Mouse (Mus musculus) retina, postnatal 1 day (tissue): Measurements from ENCODE around the gene Dnm3.
A peak's percentile ranks its signal among the peaks of the same experiment; 100 is the strongest.

Experiments
- DNase-seq: peaks from one replicate; pipeline ENCODE4 v3.0.0-alpha.2; 2012

Gene Dnm3

DNA sequence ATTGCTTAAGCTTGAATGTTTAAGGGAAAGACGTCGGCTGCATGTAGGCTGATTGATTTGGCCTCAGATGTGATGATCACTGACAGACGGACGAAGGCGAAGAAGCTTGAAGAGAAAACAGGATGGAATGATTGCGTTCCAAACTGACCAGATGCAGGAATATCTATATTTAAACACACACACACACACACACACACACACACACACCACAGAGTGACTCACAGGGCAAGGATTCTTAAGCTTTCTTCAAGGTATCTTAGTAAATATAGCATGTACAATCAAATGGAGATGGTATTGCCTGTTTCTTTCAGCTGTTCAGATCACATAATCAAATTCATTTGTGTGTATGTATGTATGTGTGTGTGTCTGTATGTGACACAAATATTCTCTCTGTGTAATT is 425.1 kb downstream of the Dnm3 start:
- peak; percentile 35 for DNase-seq

DNA sequence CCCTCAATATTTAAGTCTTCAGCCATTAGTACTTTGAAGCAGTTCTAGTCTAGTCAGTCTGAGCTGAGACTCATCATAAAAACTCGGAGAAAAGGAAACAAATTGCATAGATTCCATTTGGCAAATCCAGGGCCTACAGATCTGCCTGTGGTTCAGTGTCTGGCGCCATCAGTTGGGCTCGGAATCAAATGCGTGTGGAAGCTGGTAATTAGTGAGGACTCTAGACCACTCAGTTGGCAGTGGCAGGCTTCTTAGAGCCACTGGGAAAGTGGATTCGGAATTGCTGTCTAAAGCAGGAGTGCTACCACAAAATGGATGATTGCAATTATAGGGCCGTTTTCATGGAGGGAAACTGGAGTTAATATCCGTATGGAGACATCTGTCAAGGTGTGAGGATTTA is 425.7 kb downstream of the Dnm3 start:
- peak; percentile 16 for DNase-seq

- DNase-seq = no peak
Observed at GRCm38 (mm10) chr1:162051710-162052109, 426.1 kb downstream of the Dnm3 start.

GRCm38 (mm10) chr1:162047673-162048072 is 430.2 kb downstream of the Dnm3 start:
- DNase-seq = no peak

- no peak for DNase-seq
Observed at GRCm38 (mm10) chr1:162043788-162044717, 433.8 kb downstream of the Dnm3 start.

DNA sequence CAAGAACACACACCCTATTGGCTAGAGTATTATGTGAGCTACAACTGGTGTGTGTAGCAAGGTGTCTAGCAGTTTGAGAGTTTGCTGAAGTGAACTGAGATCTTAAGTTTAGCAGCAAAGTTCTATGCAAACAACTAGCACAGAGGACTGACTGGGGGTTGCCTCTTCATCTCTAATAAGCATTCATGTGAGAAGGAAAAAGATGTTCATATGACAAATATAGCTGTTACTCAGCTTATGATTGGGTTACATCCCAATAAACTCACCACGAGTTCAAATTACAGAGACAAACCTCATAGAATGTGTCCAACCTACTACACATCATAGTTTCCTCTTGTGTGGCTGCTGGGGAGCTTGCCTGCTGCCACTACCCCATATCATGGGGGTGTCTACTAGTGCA is 434.6 kb downstream of the Dnm3 start:
- DNase-seq = no peak

DNA sequence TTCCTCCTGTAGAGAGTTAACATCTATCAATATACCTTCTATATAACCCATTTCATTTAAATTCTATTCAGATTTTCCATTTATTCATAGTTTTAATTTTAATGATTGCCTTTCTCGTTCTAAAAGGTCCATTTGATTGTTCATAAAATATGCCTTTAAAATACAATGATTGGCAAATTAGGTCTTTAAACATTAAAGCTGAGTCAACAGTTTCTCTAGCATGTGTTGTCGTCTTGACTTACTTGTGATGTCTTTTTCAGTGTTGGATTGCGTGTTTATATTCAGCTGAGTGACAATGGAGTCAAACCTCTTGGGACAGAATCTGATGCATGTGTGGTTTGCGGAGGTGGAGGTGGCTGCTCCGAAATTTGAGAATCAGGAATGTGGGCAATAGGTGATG is 435.4 kb downstream of the Dnm3 start:
- no peak for DNase-seq

GRCm38 (mm10) chr1:162040490-162041274 is 437.2 kb downstream of the Dnm3 start:
- DNase-seq = no peak

GRCm38 (mm10) chr1:162039808-162040207 is 438.0 kb downstream of the Dnm3 start:
- DNase-seq = no peak

DNA sequence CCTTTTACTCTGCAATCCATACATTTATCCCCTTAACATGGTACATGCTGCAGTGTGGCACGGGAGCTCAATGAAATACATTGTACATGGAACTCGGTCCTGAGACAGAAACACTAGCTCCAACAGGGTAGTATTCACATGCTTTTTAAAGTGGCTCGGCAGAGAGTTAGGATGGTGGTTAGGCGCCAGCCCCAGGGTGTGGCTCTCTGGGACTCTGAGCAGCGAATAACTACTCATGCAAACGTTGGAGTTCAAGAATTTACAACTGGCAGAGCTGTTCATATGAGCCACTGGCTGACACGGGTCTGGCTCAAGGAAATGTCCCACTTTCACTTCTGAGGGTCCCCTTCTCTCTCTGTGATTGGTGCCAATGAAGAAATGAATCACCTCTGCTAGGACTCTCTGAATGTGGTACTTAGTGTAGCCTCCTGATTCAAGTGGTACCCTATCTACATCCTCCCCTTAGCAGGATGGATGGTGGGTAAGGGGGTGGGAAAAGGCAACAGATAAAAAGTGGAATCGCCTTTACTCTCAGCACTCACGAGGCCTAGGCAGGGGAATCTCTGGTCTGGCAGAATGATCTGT is 438.7 kb downstream of the Dnm3 start:
- DNase-seq = no peak

DNA sequence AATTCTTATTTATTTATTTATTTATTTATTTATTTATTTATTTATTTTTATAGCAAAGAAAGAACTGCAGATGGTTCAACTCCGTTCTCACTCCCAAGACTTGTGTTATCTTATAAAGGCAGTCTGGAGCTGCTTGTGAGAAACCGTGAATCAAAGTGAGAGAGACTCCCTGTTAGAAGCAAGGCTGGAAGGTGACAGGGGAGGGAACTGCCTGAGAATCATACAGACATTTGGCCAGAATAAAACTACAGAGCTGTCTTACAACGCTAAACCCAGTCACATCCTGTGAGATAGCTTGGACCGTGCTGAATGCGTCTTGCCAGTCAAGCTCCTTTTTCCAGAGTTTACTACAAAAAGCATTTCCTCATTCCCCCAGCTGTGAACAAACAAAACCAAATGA is 439.4 kb downstream of the Dnm3 start:
- no peak for DNase-seq

DNA sequence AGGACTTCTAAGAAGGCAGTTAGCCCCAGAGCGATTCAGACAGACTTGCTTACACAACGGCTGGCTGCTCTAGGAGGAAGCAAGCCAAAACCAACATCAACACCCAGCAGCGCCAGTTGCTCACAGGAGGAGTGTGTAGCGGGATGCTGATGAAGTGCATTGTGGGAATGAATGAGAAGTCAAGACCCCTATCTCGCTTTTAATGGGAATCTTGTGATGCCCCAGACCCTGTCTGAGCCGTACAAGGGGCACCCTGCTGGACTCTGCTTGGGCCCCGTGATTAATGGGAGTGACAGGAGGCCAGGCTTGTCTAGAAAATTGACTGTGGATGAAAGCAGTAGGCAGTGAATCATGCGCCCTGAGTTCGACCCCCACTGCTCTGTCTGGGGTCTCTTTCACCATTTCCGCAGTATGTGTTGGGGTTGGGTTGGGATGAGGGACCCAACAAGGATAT is 439.8 kb downstream of the Dnm3 start:
- peak; percentile 37 for DNase-seq

DNA sequence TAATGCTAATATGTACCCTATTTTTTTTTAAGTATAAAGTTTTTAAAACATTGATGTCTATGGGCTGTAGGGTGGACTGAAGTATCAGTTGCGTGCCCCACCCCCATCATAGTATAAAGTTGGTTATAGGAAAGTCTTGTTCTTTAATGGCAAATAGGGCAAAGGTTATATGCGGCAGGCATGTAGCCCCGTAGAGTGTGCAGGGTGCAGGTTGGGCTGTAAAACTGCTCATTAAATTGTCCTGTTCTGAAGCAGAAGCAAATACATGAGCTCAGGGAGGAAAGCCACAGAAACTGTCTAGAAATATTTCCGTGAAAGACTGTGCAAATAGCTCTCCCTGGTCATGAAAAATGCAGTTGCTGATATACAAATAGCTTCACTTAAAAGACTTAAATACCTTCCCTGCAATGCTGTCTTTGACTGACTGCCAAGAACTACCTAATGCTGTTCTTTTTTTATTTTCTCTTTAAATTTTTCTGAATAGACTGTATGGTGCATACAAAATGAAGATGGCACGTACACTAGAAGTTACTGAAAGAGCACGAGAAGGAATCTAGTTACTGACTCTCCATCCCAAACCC is 440.6 kb downstream of the Dnm3 start:
- DNase-seq = no peak

- peak; percentile 49 for DNase-seq
Observed at GRCm38 (mm10) chr1:162036461-162036835, 441.4 kb downstream of the Dnm3 start.

GRCm38 (mm10) chr1:162035800-162036460 is 441.9 kb downstream of the Dnm3 start:
- DNase-seq = no peak

DNA sequence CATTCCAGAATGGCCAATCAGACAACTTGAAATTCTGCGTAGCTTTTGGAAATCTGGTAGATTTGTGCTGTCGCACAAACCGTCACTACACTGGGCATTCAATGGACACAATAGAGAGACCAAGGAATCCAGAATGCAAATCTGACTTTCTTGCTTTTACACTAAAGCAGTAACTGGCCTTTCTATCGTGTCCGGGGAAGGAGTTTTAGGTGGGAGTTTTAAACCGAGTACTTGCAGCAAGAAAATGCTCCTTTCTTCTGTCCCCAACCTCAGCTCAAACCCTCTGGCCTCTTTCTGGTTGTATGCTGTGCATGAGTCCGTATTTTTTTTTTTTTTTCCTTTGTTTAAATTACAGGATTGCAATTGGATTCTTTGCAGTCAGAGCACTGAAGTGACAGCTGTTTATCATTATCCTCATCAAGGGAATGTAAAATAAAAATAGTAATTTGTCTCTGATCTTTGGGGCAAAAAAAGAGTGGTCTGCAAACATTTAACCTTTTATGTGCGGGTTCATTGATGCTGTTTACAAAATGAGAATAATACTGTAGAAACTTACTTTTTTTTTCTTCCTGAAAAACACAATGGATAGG is 454.1 kb downstream of the Dnm3 start:
- no peak for DNase-seq

GRCm38 (mm10) chr1:162020766-162021165 is 457.1 kb downstream of the Dnm3 start:
- no peak for DNase-seq

DNA sequence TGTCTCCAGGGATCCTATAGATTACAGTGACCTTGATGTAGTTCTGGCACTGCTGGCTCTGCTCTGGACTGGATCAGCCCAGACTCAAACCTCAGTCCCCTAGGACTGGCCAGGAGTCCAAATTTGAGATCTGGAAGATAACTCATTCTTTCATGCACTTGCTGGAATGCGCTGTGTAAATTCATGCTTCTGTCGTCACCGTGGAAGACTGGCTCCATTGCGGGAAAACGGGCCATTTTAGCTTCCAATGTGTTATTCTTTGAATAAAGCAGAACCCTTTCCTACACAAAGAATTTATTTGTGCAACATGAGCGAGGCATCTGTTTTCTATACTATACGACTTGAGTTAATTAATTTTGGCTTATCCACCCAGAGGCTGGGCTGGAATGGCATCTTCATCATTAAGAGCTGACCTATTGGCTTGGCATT is 457.5 kb downstream of the Dnm3 start:
- DNase-seq = no peak

- no peak for DNase-seq
Observed at GRCm38 (mm10) chr1:162018601-162018977, 459.2 kb downstream of the Dnm3 start.

DNA sequence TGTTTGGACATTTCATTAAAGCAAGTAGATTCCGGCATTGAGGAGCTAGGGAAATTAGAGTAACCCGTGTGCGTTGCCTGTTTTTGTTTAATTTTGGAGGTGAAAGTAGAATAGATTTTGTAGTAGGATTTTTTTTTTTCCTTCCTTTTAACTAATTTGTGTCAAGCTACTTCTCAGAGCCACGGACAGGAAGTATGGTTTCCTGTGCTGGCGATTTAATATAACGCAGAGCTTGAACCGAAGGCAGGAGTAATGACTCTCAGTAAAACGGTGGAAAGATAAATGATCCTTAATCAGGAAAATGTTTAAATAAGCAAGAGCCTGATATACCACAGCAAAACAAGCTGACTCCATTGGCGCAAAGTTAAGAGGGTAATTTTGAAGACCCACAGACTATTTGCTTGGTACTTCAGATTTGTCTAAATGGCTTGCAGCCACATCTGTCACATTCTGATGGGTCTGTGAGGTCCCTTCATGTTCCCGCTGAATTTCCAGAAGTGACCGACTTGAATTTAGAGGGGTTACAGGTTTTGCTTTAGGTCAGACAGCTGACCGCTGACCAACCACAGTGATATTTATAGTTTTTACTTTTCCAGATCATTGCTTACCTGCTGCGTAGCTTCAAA is 459.7 kb downstream of the Dnm3 start:
- no peak for DNase-seq

GRCm38 (mm10) chr1:162016982-162017381 is 460.9 kb downstream of the Dnm3 start:
- no peak for DNase-seq
